Mouse (Mus musculus) stomach, embryonic 16.5 days (tissue): ENCODE measurements around the gene Maml2. TPM values are rescaled to one million over a fixed set of nuclear protein-coding genes. Genes with fewer than 3 reads are reported as not detected.

Experiments used
- ATAC-seq: fragments of 200-750 bp; cut with Nextera tagmentation; 2 replicates; pipeline ENCODE4 v1.8.0; 2017; ENCODE audit warnings: moderate number of reproducible peaks, moderate TSS enrichment; ENCODE audit not compliant: insufficient read depth, low FRiP score
- H3K27ac ChIP-seq: fragments of 300-500 bp; sonication (generic); 2 replicates; pipeline ENCODE4 v1.5.1; 2014; ENCODE audit warnings: low read length
- H3K27me3 ChIP-seq: fragments of 300-500 bp; sonication (generic); 2 replicates; pipeline ENCODE4 v1.6.1; 2014; ENCODE audit warnings: low read length, control low read depth, mixed read lengths; ENCODE audit not compliant: control insufficient read depth, insufficient read depth
- H3K36me3 ChIP-seq: fragments of 300-500 bp; sonication (generic); 2 replicates; pipeline ENCODE4 v1.6.1; 2014; ENCODE audit warnings: low read length; ENCODE audit not compliant: control insufficient read depth, insufficient read depth
- H3K4me1 ChIP-seq: fragments of 300-500 bp; sonication (generic); 2 replicates; pipeline ENCODE4 v1.6.1; 2014; ENCODE audit warnings: low read length, control low read depth, mixed read lengths; ENCODE audit not compliant: control insufficient read depth, insufficient read depth
- H3K4me2 ChIP-seq: fragments of 300-500 bp; sonication (generic); 2 replicates; pipeline ENCODE4 v1.6.1; 2014; ENCODE audit warnings: low read depth, low read length, mixed read lengths
- H3K4me3 ChIP-seq: fragments of 300-500 bp; sonication (generic); replicated peaks from 2 replicates; pipeline ENCODE4 v1.5.1; 2014; ENCODE audit warnings: mild to moderate bottlenecking, low read length
- H3K9ac ChIP-seq: fragments of 300-500 bp; sonication (generic); 2 replicates; pipeline ENCODE4 v1.6.1; 2014; ENCODE audit warnings: low read length
- H3K9me3 ChIP-seq: fragments of 300-500 bp; sonication (generic); replicated peaks from 2 replicates; pipeline ENCODE4 v1.6.1; 2016; ENCODE audit warnings: low read length, control low read depth; ENCODE audit not compliant: control insufficient read depth
- WGBS: fragments of 180-500 bp; shearing (Covaris S2); extraction: QIAGEN DNeasy Blood & Tissue Kit; methylation state at CpG from one replicate; pipeline ENCODE4 v1.1.7; 2014; 5-methylcytosine and 5-hydroxymethylcytosine counted together
- polyA plus RNA-seq: library from polyadenylated mRNA; unstranded; fragments of >200 nt; fragmentation: Nextera tagmentation; extraction: Ambion mirVana; gene quantifications from 2 replicates; pipeline ENCODE4 v1.2.1, GENCODE M21; 2015

The Maml2 gene
- polyA plus RNA-seq, 1 experiment from 2014 or later: 8.9 TPM

- WGBS: 47% methylated on average over 3 of the region's 3 CpGs
- Histone ChIP-seq H3K9ac (no peak overlapping the region), H3K27ac (no peak overlapping the region), H3K27me3 (no peaks in the 10 kb centered on the region), H3K4me1 (peaks cover 4% of the 10 kb centered on the region), H3K4me3 (no peak overlapping the region), H3K36me3 (no peaks in the 10 kb centered on the region), H3K9me3 (no peaks in the 10 kb centered on the region), H3K4me2 (no peak overlapping the region)
- ATAC-seq: no peak
Observed at GRCm38 (mm10) chr9:13608532-13609071, 310.8 kb downstream of the Maml2 start.

- peak; percentile 74; the same call in 1 of the 2 replicates for ATAC-seq
- Histone ChIP-seq H3K27me3 (no peaks in the 10 kb centered on the region), H3K4me3 (no peak overlapping the region), H3K4me1 (peaks cover 6% of the 10 kb centered on the region), H3K36me3 (no peaks in the 10 kb centered on the region), H3K9me3 (no peaks in the 10 kb centered on the region), H3K4me2 (no peak overlapping the region), H3K27ac (peak overlapping the region; percentile 29; the same call in 1 of the 2 replicates), H3K9ac (no peak overlapping the region)
- WGBS: 35% methylated on average over 3 of the region's 3 CpGs
Observed at GRCm38 (mm10) chr9:13611561-13611960, 313.8 kb downstream of the Maml2 start.

- Histone ChIP-seq H3K4me1 (peaks cover 6% of the 10 kb centered on the region), H3K9me3 (no peaks in the 10 kb centered on the region), H3K4me2 (no peak overlapping the region), H3K27me3 (no peaks in the 10 kb centered on the region), H3K9ac (no peak overlapping the region), H3K36me3 (no peaks in the 10 kb centered on the region), H3K4me3 (no peak overlapping the region), H3K27ac (peak overlapping the region; percentile 74)
- ATAC-seq: no peak
- 78% methylated on average over 8 of the region's 8 CpGs for WGBS
Observed at GRCm38 (mm10) chr9:13612371-13612770, 314.6 kb downstream of the Maml2 start.

GRCm38 (mm10) chr9:13613325-13614268 lies 315.8 kb downstream of the Maml2 start:
- WGBS: 29% methylated on average over 8 of the region's 8 CpGs
- ATAC-seq: no peak

GRCm38 (mm10) chr9:13616383-13617009 lies 318.7 kb downstream of the Maml2 start:
- H3K4me1 ChIP-seq: peaks cover 6% of the 10 kb centered on the region
- H3K9me3 ChIP-seq: no peaks in the 10 kb centered on the region; the same call in 1 of the 2 replicates
- no peak overlapping the region for H3K4me2 ChIP-seq
- H3K4me3 ChIP-seq: no peak overlapping the region
- WGBS: 33% methylated on average over 5 of the region's 5 CpGs
- peak overlapping the region; percentile 82 for H3K27ac ChIP-seq
- H3K27me3 ChIP-seq: no peaks in the 10 kb centered on the region
- peak; percentile 83 for ATAC-seq
- H3K36me3 ChIP-seq: no peaks in the 10 kb centered on the region
- H3K9ac ChIP-seq: no peak overlapping the region

More at GRCm38 (mm10) chr9:13613325-13614268, 315.8 kb downstream of the Maml2 start:
- Histone ChIP-seq H3K27ac (peak overlapping the region; percentile 74), H3K4me1 (peaks cover 6% of the 10 kb centered on the region), H3K9me3 (no peaks in the 10 kb centered on the region; the same call in 1 of the 2 replicates), H3K4me2 (peak overlapping the region; percentile 29; the same call in 1 of the 2 replicates), H3K36me3 (no peaks in the 10 kb centered on the region), H3K27me3 (no peaks in the 10 kb centered on the region), H3K9ac (peak overlapping the region; percentile 37; the same call in 1 of the 2 replicates), H3K4me3 (no peak overlapping the region)

- Histone ChIP-seq H3K27ac (no peak overlapping the region), H3K9ac (no peak overlapping the region), H3K4me3 (no peak overlapping the region), H3K9me3 (no peaks in the 10 kb centered on the region; the same call in 1 of the 2 replicates), H3K27me3 (no peaks in the 10 kb centered on the region), H3K4me2 (no peak overlapping the region), H3K36me3 (no peaks in the 10 kb centered on the region), H3K4me1 (no peaks in the 10 kb centered on the region; the same call in 1 of the 2 replicates)
- no peak for ATAC-seq
- 81% methylated on average over 6 of the region's 6 CpGs for WGBS
Observed at GRCm38 (mm10) chr9:13620794-13621193, 323.0 kb downstream of the Maml2 start.

GRCm38 (mm10) chr9:13621941-13622340 lies 324.2 kb downstream of the Maml2 start:
- H3K4me3 ChIP-seq: no peak overlapping the region
- H3K27me3 ChIP-seq: no peaks in the 10 kb centered on the region
- no peaks in the 10 kb centered on the region for H3K36me3 ChIP-seq
- no peak overlapping the region; the same call in 1 of the 2 replicates for H3K27ac ChIP-seq
- no peak overlapping the region for H3K4me2 ChIP-seq
- no peaks in the 10 kb centered on the region; the same call in 1 of the 2 replicates for H3K4me1 ChIP-seq
- no peak overlapping the region for H3K9ac ChIP-seq
- WGBS: 82% methylated on average over 3 of the region's 3 CpGs
- ATAC-seq: peak; percentile 21; the same call in 1 of the 2 replicates
- H3K9me3 ChIP-seq: no peaks in the 10 kb centered on the region; the same call in 1 of the 2 replicates

- Histone ChIP-seq H3K4me3 (no peak overlapping the region), H3K9ac (no peak overlapping the region), H3K27ac (no peak overlapping the region), H3K9me3 (no peaks in the 10 kb centered on the region; the same call in 1 of the 2 replicates), H3K4me2 (no peak overlapping the region), H3K4me1 (no peaks in the 10 kb centered on the region), H3K27me3 (no peaks in the 10 kb centered on the region), H3K36me3 (no peaks in the 10 kb centered on the region)
- WGBS: 58% methylated on average over 5 of the region's 5 CpGs
- ATAC-seq: peak; percentile 33; the same call in 1 of the 2 replicates
Observed at GRCm38 (mm10) chr9:13622426-13622825, 324.7 kb downstream of the Maml2 start.
